Mouse (Mus musculus): Measurements from ENCODE around the gene 4931440F15Rik.

DNA sequence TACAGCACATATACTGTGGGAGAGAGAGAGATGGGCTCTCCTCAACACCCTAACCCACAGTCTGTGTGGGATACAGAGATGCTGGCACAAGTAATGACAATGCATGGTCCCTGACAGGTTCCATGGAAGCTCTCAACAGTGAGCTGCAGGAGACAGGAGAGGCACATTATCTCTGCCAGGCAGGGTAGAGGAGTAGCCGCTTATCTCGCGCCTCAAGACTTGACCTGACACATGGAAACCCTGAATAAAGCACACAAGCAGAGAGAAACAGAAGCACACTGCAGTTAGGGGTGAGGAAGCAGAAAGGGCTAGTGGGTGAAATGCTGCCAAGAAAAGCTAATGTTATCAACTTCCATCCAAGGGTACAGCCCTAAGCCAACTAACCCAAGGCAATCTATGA lies 10.2 kb downstream of the 4931440F15Rik start:
- TF ChIP-seq CTCF (IDR thresholded peaks at IDR 0.05; ENCODE audit: extremely low read depth, insufficient read length, insufficient replicate concordance, low read depth, low read length) (no peak), POLR2A (IDR thresholded peaks at IDR 0.05; ENCODE audit: low read depth, low read length) (no peak)
